Mouse (Mus musculus): ENCODE data around the gene Sptbn1.

Sptbn1 gene

GRCm38 (mm10) chr11:30166551-30166922 lies 101.4 kb downstream of the Sptbn1 start:
- no peak for DNase-seq (ENCODE audit: low read depth)

- peak; percentile 58 for DNase-seq (ENCODE audit: low read depth)
These were observed 102.0 kb downstream of the Sptbn1 start for GRCm38 (mm10) chr11:30165861-30166550.

- no peak for DNase-seq (ENCODE audit: low read depth)
These were observed 103.3 kb downstream of the Sptbn1 start for GRCm38 (mm10) chr11:30164515-30165214.

- DNase-seq (ENCODE audit: low read depth): no peak
These were observed 104.1 kb downstream of the Sptbn1 start for GRCm38 (mm10) chr11:30163870-30164269.

GRCm38 (mm10) chr11:30163081-30163480 lies 104.9 kb downstream of the Sptbn1 start:
- no peak for DNase-seq (ENCODE audit: low read depth)

- DNase-seq (ENCODE audit: low read depth): no peak
These were observed 106.2 kb downstream of the Sptbn1 start for GRCm38 (mm10) chr11:30161744-30162143.

- no peak for DNase-seq (ENCODE audit: low read depth)
These were observed 106.8 kb downstream of the Sptbn1 start for GRCm38 (mm10) chr11:30161173-30161650.

GRCm38 (mm10) chr11:30160625-30161172 lies 107.3 kb downstream of the Sptbn1 start:
- no peak for DNase-seq (ENCODE audit: low read depth)

- no peak for DNase-seq (ENCODE audit: low read depth)
These were observed 108.3 kb downstream of the Sptbn1 start for GRCm38 (mm10) chr11:30159545-30160255.

- DNase-seq (ENCODE audit: low read depth): no peak
These were observed 109.8 kb downstream of the Sptbn1 start for GRCm38 (mm10) chr11:30158028-30158700.

- DNase-seq (ENCODE audit: low read depth): no peak
These were observed 112.1 kb downstream of the Sptbn1 start for GRCm38 (mm10) chr11:30155887-30156286.

GRCm38 (mm10) chr11:30154980-30155379 lies 113.0 kb downstream of the Sptbn1 start:
- DNase-seq (ENCODE audit: low read depth): no peak

GRCm38 (mm10) chr11:30148888-30149287 lies 119.1 kb downstream of the Sptbn1 start:
- no peak for DNase-seq (ENCODE audit: low read depth)

GRCm38 (mm10) chr11:30148378-30148777 lies 119.6 kb downstream of the Sptbn1 start:
- no peak for DNase-seq (ENCODE audit: low read depth)

- DNase-seq (ENCODE audit: low read depth): no peak
These were observed 120.1 kb downstream of the Sptbn1 start for GRCm38 (mm10) chr11:30147882-30148281.

- DNase-seq (ENCODE audit: low read depth): no peak
These were observed 124.9 kb downstream of the Sptbn1 start for GRCm38 (mm10) chr11:30143090-30143489.

- DNase-seq (ENCODE audit: low read depth): no peak
These were observed 128.7 kb downstream of the Sptbn1 start for GRCm38 (mm10) chr11:30139165-30139826.

GRCm38 (mm10) chr11:30137081-30137480 lies 130.9 kb downstream of the Sptbn1 start:
- no peak for DNase-seq (ENCODE audit: low read depth)

- no peak for DNase-seq (ENCODE audit: low read depth)
These were observed 133.9 kb downstream of the Sptbn1 start for GRCm38 (mm10) chr11:30134058-30134457.

- DNase-seq (ENCODE audit: low read depth): no peak
These were observed 135.4 kb downstream of the Sptbn1 start for GRCm38 (mm10) chr11:30132581-30132980.

GRCm38 (mm10) chr11:30131640-30132039 lies 136.3 kb downstream of the Sptbn1 start:
- DNase-seq (ENCODE audit: low read depth): no peak

Data from c-Kit-positive CD71-negative TER-119-negative erythroid progenitor cells, embryonic 14.5 days (primary cell).